Mouse (Mus musculus): ENCODE measurements around the gene Wdr63.

- TF ChIP-seq CTCF (IDR thresholded peaks at IDR 0.05; ENCODE audit: borderline replicate concordance, extremely low read depth, insufficient read depth, insufficient read length) = no peak
- TF ChIP-seq POLR2A (IDR thresholded peaks at IDR 0.05; ENCODE audit: borderline replicate concordance, extremely low read depth, insufficient read depth, insufficient read length, poor library complexity, severe bottlenecking) = no peak
Measured at GRCm38 (mm10) chr3:146150058-146150400, 42.1 kb upstream of the Wdr63 start.
